Mouse (Mus musculus) lung, postnatal 14 days (tissue): ENCODE data around the gene Gm27029.
"Not testable (repeated sequence)": the region's sequence is repeated elsewhere in the genome, so short reads cannot be mapped to it uniquely, and the experiment has no call there.

Experiments used
- DNase-seq: peaks from one replicate; pipeline ENCODE4 v3.0.0; 2021

Gene Gm27029

GRCm38 (mm10) chr11:101455627-101456026 is 31.0 kb upstream of the Gm27029 start:
- DNase-seq, result no peak

DNA sequence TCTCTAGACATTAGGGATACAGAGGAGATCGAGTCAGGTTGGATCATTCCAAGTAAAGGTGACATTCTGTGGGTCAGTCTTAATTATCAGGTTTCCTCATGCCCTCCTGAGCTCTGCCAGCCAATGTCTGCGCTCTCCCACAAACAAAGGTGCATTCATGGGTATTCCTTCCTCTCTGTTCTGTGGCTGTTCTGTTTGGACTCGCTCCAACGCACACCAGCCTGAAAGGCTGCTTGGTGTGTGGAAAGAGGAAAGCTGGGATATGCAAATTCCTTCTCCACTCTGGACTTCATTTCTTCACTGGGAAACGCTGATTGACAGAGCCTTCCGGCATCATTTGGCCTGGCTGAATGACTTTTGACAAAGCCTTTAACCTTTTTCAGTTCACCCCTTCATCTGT is 30.1 kb upstream of the Gm27029 start:
- DNase-seq, result no peak

GRCm38 (mm10) chr11:101452093-101452774 is 27.6 kb upstream of the Gm27029 start:
- DNase-seq, result no peak

DNA sequence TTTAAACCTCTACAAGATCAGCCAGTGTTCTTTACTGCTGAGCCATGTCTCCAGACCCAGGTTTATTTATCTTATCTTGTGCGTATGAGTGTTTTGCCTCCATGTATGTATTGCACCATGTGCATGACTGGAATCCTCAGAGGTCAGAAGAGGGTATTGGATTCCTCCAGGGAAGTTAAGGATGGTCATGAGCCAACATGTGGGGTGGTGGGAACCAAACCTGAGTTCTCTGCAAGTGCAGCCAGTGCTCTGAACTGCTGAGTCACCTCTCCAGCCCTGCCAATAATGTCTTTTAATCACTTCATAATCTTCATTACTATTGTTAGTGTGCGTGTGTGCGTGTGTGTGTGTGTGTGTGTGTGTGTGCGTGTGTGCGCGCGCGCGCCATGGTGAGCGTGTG is 26.9 kb upstream of the Gm27029 start:
- no peak for DNase-seq

DNA sequence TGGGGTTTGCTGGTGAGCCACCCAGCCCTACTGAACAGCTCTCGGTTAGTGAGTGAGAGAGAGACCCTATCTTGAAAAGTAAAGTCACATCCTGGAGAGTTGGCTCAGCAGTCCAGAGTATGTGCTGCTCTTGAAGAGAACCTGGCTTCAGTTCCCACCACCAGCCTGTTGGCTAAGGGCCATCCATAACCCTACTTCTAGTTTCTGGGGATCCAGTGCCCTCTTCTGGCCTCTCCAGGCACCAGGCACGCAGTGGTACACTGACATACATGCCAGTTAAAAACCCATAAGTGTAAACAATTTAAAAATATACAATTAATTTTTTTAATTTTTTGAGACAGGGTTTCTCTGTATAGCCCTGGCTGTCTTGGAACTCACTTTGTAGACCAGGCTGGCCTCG is 25.8 kb upstream of the Gm27029 start:
- no peak for DNase-seq

DNA sequence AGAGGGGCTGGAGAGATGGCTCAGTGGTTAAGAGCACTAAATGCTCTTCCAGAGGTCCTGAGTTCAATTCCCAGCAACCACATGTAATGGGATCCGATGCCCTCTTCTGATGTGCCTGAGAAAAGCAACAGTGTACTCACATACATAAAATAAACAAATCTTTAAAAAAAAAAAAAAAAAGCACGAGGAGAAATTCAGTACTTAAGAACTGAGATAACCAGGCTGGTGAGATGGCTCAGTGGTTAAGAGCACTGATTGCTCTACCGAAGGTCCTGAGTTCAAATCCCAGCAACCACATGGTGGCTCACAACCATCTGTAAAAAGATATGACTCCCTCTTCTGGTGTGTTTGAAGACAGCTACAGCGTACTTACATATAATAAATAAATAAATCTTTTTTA is 25.0 kb upstream of the Gm27029 start:
- DNase-seq, result not testable (repeated sequence)

DNA sequence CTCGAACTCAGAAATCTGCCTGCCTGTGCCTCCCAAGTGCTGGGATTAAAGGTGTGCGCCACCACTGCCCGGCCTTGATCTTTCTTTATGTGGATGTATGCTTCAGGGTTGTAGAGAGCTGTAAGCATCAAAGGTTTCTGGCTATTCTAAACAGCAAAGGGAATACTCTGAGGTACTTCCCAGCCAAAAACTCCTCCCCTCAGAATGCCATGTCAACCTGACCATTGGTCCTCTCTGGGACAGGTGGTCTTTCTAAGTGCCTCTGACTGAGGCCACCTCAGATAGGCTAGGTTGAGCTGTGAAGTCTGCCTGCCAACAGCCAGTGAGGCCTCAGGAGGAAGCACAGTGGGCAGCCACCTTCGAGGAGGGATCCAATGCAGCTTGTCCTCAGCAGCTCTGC is 24.3 kb upstream of the Gm27029 start:
- no peak for DNase-seq

DNA sequence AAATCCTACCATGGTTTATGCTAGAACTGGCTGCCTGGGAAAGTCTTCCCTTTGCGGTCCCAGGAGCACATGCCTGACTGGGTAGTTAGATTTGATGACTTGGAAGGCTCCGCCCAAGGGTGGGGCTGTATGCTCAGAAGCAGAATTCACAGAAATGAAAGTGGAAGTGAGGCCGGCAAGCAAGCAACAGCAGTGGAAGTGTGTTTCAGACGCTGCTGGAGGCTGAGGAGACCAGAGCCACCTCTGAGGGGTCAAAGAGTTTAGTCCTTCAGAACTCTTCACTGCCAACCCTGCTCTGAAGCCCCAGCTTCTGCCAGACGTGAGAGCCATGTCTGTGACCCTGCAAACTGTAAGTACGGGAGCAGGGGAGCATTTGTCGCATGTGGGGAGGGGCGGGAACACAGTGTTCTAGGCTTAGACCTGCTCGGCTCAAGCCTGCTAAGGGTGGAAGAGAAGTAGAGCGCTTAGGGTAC is 23.7 kb upstream of the Gm27029 start, which contains the start of gene Ifi35:
TSS of gene Ifi35 (plus strand) at position 134 of the 473 bp plus-strand sequence.
- peak; percentile 84 for DNase-seq

- no peak for DNase-seq
Observed at GRCm38 (mm10) chr11:101447786-101448185, 23.2 kb upstream of the Gm27029 start.

DNA sequence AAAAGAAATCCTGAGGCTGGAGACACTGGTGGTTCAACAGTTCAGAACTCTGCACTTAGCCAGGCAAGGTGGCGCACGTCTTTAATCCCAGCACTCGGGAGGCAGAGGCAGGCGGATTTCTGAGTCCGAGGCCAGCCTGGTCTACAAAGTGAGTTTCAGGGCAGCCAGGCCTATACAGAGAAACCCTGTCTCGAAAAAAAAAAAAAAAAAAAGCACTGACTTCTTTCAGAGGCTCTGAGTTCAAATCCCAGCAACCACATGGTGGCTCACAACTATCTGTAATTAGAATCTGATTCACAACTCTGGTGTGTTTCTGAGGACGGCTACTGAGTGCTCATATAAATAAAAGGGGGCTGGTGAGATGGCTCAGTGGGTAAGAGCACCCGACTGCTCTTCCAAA is 22.3 kb upstream of the Gm27029 start:
- DNase-seq, result not testable (repeated sequence)

DNA sequence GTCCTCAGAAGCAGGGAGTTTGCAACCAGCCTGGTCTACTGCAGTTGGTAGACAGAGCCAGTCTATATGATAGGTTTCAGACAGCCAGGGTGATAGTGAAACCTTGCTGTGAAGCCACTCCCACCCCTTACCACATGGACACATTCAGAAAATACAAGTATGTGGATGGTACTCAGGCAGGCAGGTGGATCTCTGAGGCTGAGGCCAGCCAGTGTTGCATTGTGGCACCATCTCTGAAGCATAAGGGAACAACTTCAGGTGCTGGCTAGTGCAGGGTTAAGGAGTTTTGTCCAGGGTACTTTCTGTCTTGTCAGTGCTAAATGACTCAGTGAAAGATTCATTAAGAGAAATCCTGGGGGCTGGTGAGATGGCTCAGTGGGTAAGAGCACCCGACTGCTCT is 21.7 kb upstream of the Gm27029 start:
- DNase-seq, result no peak

DNA sequence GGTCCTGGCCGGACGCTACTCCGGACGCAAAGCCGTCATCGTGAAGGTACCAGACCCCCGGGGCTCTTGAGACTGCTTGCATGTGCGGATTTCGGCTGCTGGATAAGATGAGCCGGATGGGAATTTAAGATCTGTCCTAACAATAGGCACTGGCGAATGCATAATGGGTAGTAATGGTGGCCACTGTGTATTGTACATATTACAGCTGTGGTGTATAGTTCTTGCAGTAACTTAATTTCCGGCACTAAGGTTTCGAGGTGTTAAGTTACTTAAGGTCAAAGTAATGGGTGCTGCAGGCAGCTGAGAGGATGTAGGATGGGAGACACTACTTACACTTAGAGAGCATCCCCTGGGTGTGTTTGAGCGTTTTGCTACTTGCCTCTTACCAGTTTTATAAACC is 18.2 kb upstream of the Gm27029 start:
- DNase-seq, result no peak

GRCm38 (mm10) chr11:101442127-101442693 is 17.6 kb upstream of the Gm27029 start, which contains the start of gene Rpl27:
TSS of gene Rpl27 (plus strand) at chr11:101442298.
- peak; percentile 95 for DNase-seq

DNA sequence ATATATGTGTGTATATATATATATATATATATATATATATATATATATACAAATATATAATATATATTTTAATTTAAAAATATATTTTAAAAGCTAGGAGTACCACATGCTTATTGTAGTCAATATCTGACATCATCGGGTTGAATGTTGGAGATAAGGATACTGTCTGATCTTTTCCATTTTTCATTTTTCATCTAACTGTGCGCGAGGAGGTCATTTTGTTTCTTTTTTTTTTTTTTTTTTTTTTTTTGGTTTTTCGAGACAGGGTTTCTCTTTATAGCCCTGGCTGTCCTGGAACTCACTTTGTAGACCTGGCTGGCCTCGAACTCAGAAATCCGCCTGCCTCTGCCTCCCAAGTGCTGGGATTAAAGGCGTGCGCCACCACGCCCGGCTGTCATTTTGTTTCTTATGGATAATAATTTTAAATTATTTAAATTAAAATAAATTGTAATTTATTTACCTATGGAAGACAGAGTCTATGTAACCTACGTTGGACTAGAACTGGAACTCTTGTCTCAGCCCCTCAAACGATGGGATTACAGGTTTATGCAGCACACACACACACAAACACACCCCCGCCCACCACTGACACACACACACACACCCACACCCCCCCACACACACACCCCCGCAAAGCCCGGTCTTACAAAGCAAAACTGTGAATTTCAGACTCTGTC is 17.0 kb upstream of the Gm27029 start:
- not testable (repeated sequence) for DNase-seq

- not testable (repeated sequence) for DNase-seq
Observed at GRCm38 (mm10) chr11:101438006-101438405, 13.4 kb upstream of the Gm27029 start.

GRCm38 (mm10) chr11:101436916-101437315 is 12.3 kb upstream of the Gm27029 start:
- no peak for DNase-seq

GRCm38 (mm10) chr11:101435831-101436230 is 11.2 kb upstream of the Gm27029 start:
- DNase-seq, result no peak

DNA sequence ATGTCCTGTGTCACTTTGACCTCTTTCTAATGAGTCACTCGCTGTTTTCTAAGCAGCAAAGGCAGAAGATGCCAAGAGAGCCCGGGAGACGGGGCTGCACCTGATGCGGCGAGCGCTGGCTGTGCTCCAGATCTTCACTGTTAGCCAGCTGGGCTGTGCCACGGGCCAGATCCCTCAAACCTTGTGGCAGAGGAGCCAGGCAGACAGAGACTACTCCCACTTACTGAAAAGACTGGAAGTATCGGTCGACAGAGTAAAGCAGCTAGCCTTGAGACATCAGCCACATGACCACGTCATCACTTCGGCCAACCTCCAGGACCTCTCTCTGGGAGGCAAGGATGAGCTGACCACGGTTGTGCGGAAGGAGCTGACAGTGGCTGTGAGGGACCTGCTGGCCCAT is 8.8 kb upstream of the Gm27029 start:
- DNase-seq, result no peak

DNA sequence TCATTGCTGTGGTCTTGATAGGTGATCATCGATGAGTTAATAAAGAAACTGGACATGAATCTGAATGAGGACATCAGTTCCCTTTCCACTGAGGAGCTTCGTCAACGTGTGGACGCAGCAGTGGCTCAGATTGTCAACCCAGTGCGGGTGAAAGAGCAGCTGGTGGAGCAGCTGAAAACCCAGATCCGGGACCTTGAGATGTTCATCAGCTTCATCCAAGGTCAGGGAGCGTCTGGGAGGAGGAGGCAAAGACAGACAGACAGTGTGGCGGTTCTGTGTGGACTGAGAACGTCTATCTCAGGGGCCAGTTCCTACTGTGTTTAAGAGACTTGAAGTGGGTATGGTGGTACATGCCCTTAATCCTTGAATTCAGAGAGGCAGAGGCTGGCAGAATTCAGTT is 6.7 kb upstream of the Gm27029 start:
- no peak for DNase-seq

DNA sequence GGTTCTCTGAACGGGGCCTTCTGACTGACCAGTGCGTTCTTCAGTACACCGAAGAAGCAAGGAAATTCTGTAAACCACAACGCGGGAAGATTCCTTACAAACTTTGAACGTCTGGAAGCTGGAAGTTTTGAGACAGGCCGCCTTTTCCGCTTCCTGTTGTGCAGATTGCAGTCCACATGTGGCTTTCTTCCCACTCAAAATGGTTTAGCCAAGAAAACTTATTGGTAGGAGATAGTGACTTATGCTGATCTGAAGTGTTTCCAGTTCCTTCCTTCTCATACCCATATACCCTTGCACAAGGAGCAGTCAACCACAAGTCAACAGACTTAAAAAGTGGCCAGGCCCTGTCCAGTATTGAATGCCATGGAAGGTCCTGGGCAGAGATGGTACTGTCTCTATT is 1.6 kb upstream of the Gm27029 start:
- no peak for DNase-seq

- DNase-seq, result peak; percentile 100
Observed at GRCm38 (mm10) chr11:101424925-101425813, 573 bp upstream of the Gm27029 start, which contains the start of the genes Rundc1 and Ptges3l. TSS of gene Rundc1 (plus strand) at chr11:101425085. TSS of gene Ptges3l (minus strand) at chr11:101425333.

GRCm38 (mm10) chr11:101420148-101420547 is 4.4 kb downstream of the Gm27029 start:
- DNase-seq, result no peak

- no peak for DNase-seq
Observed at GRCm38 (mm10) chr11:101419610-101420009, 5.0 kb downstream of the Gm27029 start.
